Mouse (Mus musculus): ENCODE data around the gene Gabrr1.

Gene Gabrr1

DNA sequence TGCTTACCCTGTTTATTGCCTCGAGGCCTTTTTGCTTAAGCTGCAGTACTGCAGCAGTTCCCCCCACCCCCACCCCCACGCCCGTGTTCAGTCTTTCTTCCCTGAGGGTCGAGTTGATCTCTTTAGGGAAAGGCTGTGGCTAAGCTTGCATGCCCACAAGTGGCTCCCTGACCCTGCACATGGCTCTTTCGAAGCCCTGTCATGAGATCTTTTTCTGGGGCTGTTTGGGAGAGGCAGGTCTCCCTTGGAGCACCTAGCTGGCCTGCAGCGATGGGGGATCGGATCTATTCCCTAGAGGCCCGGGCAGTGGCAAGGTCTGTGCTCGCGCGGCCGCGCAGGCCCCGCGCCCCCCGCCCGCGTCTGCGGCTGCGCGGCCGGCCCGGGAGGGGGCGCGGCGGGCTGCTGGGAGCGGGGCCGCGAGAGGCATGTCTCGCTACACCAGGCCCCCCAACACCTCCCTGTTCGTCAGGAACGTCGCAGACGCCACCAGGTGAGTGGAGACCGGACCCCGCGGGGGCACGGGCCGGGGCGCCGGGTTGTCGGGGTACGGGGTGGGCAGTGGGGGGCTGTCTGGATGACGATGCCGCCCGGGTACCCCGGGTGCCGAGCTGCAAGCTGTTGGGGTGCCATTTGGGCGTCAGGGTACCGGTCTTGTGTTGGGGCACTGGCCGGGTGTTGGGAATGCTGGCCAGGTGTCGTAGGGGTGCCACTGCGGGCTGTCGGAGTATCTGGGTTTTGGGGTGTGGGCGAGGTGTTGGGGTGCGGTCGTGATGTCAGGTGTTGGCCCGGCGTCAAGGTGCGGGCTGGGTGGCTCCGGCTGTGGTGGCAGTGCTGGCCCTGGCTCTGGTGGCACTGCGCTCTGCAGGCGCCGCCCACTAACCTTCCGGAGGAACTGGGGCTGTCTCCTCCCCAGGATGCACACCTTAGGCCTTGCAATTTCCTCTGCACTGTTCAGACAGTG is 76.8 kb downstream of the Gabrr1 start, which contains the start of gene Srsf12:
Gene Srsf12 (plus strand): TSS at position 111 of the 961 bp plus-strand sequence.
- DNase-seq (ENCODE audit: low read depth), result peak; percentile 80

Measured in naive thymus-derived CD4-positive, alpha-beta T cell, adult 2 months (primary cell).